Mouse (Mus musculus): Measurements from ENCODE around the gene Gm45062.

GRCm38 (mm10) chr6:8631362-8631761 lies 372.1 kb downstream of the Gm45062 start:
- TF ChIP-seq CTCF (IDR thresholded peaks at IDR 0.05; ENCODE audit: extremely low read depth, insufficient read depth, insufficient read length, insufficient replicate concordance) (no peak), POLR2A (IDR thresholded peaks at IDR 0.05; ENCODE audit: low read depth, low read length) (no peak)

Data from spleen, adult 2 months (tissue).